Mouse (Mus musculus) bone marrow macrophage, adult 2 months (primary cell): ENCODE results near the gene Crot.

ENCODE experiments used
- CTCF ChIP-seq: IDR thresholded peaks from 2 replicates; pipeline ENCODE4 v1.5.1; 2012; ENCODE audit warnings: low read depth, mild to moderate bottlenecking, low read length, moderate library complexity
- POLR2A ChIP-seq: IDR thresholded peaks from 2 replicates; pipeline ENCODE4 v1.6.1; 2012; ENCODE audit warnings: mild to moderate bottlenecking, low read depth, low read length, borderline replicate concordance

- TF ChIP-seq POLR2A (no peak), CTCF (no peak)
Observed at GRCm38 (mm10) chr5:9034535-9034934, 37.4 kb upstream of the Crot start.
